Mouse (Mus musculus): ENCODE measurements around the gene Senp7. TPM values are rescaled to one million over a fixed set of nuclear protein-coding genes. Genes with fewer than 3 reads are reported as not detected.

Senp7 gene
- polyA plus RNA-seq, 1 experiment from 2014 or later, result 31.5 TPM

DNA sequence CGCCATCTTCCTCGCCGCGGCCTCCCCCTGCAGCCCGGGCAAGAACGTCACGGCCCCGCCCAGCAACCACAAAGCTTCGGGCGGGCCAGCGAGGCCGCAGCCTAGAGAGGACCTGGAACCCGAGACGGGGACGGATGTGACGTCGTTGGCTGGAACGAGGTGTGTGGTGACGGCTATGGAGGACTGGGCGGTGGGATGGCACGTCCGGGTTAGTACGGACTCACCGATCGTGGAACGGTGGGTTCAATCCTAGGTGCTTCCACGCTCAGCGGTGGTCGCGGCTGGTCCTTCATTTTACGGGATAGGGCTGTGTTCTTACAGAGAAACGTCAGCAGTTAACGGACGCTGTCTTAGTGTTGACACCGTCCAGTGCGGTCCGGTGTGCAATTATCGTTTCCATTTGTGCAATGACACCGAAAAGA, 18.5 kb upstream of the Senp7 start, which contains the start of gene Pcnp:
Gene Pcnp, minus strand, starts transcription at position 79 of the 422 bp plus-strand sequence.
- peak; percentile 99 for DNase-seq (ENCODE audit: low spot score)
- peak; percentile 99 for ATAC-seq (ENCODE audit: low read depth)
- WGBS, result under 1% methylated on average over 39 of the region's 39 CpGs
- no peaks in the 10 kb centered on the region for H3K9me3 ChIP-seq (ENCODE audit: control insufficient read depth, low read length)
- peaks cover 37% of the 10 kb centered on the region for H3K36me3 ChIP-seq (ENCODE audit: control insufficient read depth, insufficient read depth, low read length)
- peaks cover 17% of the 10 kb centered on the region for H3K4me1 ChIP-seq (ENCODE audit: control insufficient read depth, insufficient read depth, low read length)
- H3K4me2 ChIP-seq (ENCODE audit: low read depth, low read length), result peak within 1 kb of the TSS; percentile 80
- H3K27ac ChIP-seq (replicated peaks; ENCODE audit: low read depth, low read length), result peak within 1 kb of the TSS; percentile 94
- peak within 1 kb of the TSS; percentile 99 for H3K9ac ChIP-seq (ENCODE audit: low read depth, low read length)
- H3K27me3 ChIP-seq (replicated peaks; ENCODE audit: control insufficient read depth, insufficient read depth, low read length), result no peaks in the 10 kb centered on the region
- H3K4me3 ChIP-seq (ENCODE audit: low read depth, low read length), result peak within 1 kb of the TSS; percentile 94

DNA sequence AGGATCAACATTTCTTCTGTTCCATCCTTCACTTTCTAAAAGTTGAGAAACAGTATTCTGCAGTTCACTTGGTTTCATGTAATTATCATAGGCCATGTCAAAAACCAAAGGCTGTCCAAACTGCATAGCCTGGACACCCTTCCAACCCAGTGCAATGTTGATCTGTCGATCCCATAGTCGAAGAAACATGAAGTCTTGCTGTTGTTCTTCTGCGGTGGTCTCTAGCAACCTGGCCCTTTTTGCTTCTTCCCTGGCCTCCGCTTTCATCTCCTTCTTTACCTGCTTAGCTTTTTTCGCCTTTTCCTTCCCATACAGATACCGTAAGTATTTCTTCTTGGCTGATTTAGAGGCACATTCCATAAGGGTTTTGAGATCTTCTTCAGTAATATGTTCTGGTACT, 13.6 kb upstream of the Senp7 start:
- Histone ChIP-seq H3K27ac (replicated peaks; ENCODE audit: low read depth, low read length) (no peak overlapping the region), H3K4me1 (ENCODE audit: control insufficient read depth, insufficient read depth, low read length) (peaks cover 17% of the 10 kb centered on the region), H3K27me3 (replicated peaks; ENCODE audit: control insufficient read depth, insufficient read depth, low read length) (no peaks in the 10 kb centered on the region), H3K9me3 (ENCODE audit: control insufficient read depth, low read length) (no peaks in the 10 kb centered on the region), H3K36me3 (ENCODE audit: control insufficient read depth, insufficient read depth, low read length) (peaks cover 30% of the 10 kb centered on the region), H3K9ac (ENCODE audit: low read depth, low read length) (no peak overlapping the region), H3K4me2 (ENCODE audit: low read depth, low read length) (no peak overlapping the region), H3K4me3 (ENCODE audit: low read depth, low read length) (no peak overlapping the region)
- ATAC-seq (ENCODE audit: low read depth), result no peak
- DNase-seq (ENCODE audit: low spot score), result no peak
- WGBS, result 97% methylated on average over 6 of the region's 6 CpGs

DNA sequence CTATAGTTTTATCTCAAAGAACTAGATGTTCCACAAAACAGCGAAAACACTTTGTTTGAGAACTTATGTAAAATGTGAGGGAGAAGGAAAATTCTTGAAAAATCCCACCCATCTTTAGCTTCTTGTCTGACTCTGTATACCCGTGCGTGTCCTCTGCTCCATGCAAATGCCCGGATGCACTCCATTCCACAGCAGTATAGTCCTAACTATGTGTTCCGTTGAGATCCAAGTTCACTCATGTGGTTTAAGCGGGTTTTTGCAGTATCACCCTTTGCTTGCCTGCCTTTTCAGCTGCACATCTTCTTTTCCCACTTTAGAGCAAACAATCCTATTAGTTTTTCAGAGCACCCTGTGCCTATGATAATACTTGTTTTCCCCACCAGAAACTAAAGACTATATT, 11.6 kb upstream of the Senp7 start:
- Histone ChIP-seq H3K27ac (replicated peaks; ENCODE audit: low read depth, low read length) (no peak overlapping the region), H3K4me1 (ENCODE audit: control insufficient read depth, insufficient read depth, low read length) (peaks cover 9% of the 10 kb centered on the region), H3K9ac (ENCODE audit: low read depth, low read length) (peak overlapping the region; percentile 95), H3K4me2 (ENCODE audit: low read depth, low read length) (peak overlapping the region; percentile 80), H3K4me3 (ENCODE audit: low read depth, low read length) (peak overlapping the region; percentile 79), H3K9me3 (ENCODE audit: control insufficient read depth, low read length) (no peaks in the 10 kb centered on the region), H3K36me3 (ENCODE audit: control insufficient read depth, insufficient read depth, low read length) (peaks cover 30% of the 10 kb centered on the region), H3K27me3 (replicated peaks; ENCODE audit: control insufficient read depth, insufficient read depth, low read length) (no peaks in the 10 kb centered on the region)
- 56% methylated on average over 6 of the region's 6 CpGs for WGBS
- no peak for DNase-seq (ENCODE audit: low spot score)
- no peak for ATAC-seq (ENCODE audit: low read depth)

DNA sequence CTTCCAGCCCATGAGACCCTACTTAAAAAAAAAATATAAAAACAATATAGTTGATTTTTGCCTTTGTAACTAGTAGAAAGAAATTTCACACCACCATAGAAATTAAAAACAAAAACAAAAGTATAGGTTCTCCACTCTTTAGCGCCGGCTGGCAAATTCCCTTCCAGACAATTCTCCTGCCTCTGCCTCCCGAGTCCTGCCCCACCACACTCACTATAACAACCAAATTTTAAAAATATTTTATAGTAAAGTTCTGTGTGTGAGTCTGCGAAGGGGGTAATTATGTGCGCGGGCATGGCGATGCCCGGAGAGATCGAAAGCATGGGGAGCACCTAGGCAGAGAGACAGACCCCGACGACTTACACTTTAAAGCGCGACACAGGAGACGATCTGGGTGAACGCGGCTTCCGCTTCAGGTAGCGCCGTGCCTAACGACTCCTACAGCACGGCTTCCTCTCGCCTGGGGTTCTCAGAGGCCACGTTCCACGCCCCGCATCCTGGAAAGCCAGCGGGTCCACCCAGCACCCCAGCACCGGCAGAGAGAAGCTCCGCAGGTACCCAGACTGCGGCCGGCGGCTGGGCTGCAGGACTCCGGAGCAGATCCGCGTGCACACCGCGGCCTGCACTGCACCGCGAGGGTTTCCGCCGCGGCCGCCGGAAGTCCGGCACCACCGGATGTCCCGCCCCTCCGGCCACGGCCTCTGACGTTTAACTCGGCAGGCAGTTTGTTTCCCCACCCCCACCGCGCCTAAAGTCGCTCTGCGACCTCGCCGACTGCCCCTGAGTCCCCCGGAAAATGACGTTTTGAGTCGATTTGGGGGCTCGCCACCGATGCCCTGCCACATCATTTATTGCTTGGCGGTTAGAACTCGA, 10.8 kb upstream of the Senp7 start, which contains the start of gene Trmt10c:
Gene Trmt10c, minus strand, starts transcription at position 682 of the 873 bp plus-strand sequence.
- peaks cover 25% of the 10 kb centered on the region for H3K36me3 ChIP-seq (ENCODE audit: control insufficient read depth, insufficient read depth, low read length)
- peak within 1 kb of the TSS; percentile 80 for H3K4me2 ChIP-seq (ENCODE audit: low read depth, low read length)
- peak within 1 kb of the TSS; percentile 95 for H3K9ac ChIP-seq (ENCODE audit: low read depth, low read length)
- peaks cover 9% of the 10 kb centered on the region for H3K4me1 ChIP-seq (ENCODE audit: control insufficient read depth, insufficient read depth, low read length)
- no peaks in the 10 kb centered on the region for H3K27me3 ChIP-seq (replicated peaks; ENCODE audit: control insufficient read depth, insufficient read depth, low read length)
- no peaks in the 10 kb centered on the region for H3K9me3 ChIP-seq (ENCODE audit: control insufficient read depth, low read length)
- ATAC-seq (ENCODE audit: low read depth) (peak; percentile 100), DNase-seq (ENCODE audit: low spot score) (peak; percentile 95)
- WGBS, result under 1% methylated on average over 56 of the region's 63 CpGs
- peak within 1 kb of the TSS; percentile 79 for H3K4me3 ChIP-seq (ENCODE audit: low read depth, low read length)
- peak within 1 kb of the TSS; percentile 85 for H3K27ac ChIP-seq (replicated peaks; ENCODE audit: low read depth, low read length)

DNA sequence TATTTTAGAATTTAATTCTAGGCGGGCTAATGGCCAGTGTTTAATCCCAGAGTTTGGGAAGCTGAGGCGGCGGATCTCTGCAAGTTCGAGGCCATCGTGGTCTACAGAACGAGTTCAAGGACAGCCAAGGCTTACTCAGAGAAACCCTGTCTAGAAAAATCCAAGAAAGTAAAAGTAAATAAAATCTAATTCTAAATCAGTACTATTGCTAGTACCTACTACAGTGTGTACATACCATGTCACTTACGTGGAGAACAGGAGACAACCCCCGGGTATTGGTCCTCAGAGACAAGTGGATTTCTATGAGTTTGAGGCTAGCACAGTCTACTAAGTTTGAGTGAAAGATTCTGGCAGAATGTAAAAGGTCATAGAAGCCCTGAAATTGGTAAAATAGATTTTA, 10.0 kb upstream of the Senp7 start:
- no peaks in the 10 kb centered on the region for H3K27me3 ChIP-seq (replicated peaks; ENCODE audit: control insufficient read depth, insufficient read depth, low read length)
- H3K4me1 ChIP-seq (ENCODE audit: control insufficient read depth, insufficient read depth, low read length), result peaks cover 9% of the 10 kb centered on the region
- H3K4me3 ChIP-seq (ENCODE audit: low read depth, low read length), result peak overlapping the region; percentile 79
- H3K4me2 ChIP-seq (ENCODE audit: low read depth, low read length), result peak overlapping the region; percentile 80
- peak overlapping the region; percentile 85 for H3K27ac ChIP-seq (replicated peaks; ENCODE audit: low read depth, low read length)
- H3K36me3 ChIP-seq (ENCODE audit: control insufficient read depth, insufficient read depth, low read length), result peaks cover 18% of the 10 kb centered on the region
- no peak for DNase-seq (ENCODE audit: low spot score)
- no peak for ATAC-seq (ENCODE audit: low read depth)
- 32% methylated on average over 8 of the region's 8 CpGs for WGBS
- H3K9ac ChIP-seq (ENCODE audit: low read depth, low read length), result peak overlapping the region; percentile 95
- no peaks in the 10 kb centered on the region for H3K9me3 ChIP-seq (ENCODE audit: control insufficient read depth, low read length)

DNA sequence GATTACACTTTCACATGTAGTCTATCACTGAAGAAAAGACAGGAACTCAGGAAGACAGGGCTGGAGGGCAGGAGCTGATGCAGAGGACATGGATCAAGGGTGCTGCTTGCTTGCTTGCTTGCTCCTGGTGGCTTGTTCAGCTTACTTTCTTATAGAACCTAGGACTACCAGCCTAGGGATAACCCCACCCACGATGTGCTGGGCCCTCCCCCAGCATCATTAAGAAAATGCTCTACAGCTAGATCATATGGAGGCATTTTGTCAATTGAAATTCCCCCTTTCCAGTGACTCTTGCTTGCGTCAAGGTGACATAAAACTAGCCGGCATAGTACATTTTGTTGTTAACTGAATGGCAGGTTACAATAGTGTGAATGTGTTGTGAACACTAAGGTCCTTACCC, 7.8 kb downstream of the Senp7 start:
- H3K4me3 ChIP-seq (ENCODE audit: low read depth, low read length), result no peak overlapping the region
- no peaks in the 10 kb centered on the region for H3K9me3 ChIP-seq (ENCODE audit: control insufficient read depth, low read length)
- ATAC-seq (ENCODE audit: low read depth), result no peak
- no peak for DNase-seq (ENCODE audit: low spot score)
- no peaks in the 10 kb centered on the region for H3K36me3 ChIP-seq (ENCODE audit: control insufficient read depth, insufficient read depth, low read length)
- 73% methylated on average over 3 of the region's 3 CpGs for WGBS
- H3K4me1 ChIP-seq (ENCODE audit: control insufficient read depth, insufficient read depth, low read length), result no peaks in the 10 kb centered on the region
- H3K27me3 ChIP-seq (replicated peaks; ENCODE audit: control insufficient read depth, insufficient read depth, low read length), result no peaks in the 10 kb centered on the region
- H3K4me2 ChIP-seq (ENCODE audit: low read depth, low read length), result no peak overlapping the region
- no peak overlapping the region for H3K27ac ChIP-seq (replicated peaks; ENCODE audit: low read depth, low read length)
- H3K9ac ChIP-seq (ENCODE audit: low read depth, low read length), result no peak overlapping the region

DNA sequence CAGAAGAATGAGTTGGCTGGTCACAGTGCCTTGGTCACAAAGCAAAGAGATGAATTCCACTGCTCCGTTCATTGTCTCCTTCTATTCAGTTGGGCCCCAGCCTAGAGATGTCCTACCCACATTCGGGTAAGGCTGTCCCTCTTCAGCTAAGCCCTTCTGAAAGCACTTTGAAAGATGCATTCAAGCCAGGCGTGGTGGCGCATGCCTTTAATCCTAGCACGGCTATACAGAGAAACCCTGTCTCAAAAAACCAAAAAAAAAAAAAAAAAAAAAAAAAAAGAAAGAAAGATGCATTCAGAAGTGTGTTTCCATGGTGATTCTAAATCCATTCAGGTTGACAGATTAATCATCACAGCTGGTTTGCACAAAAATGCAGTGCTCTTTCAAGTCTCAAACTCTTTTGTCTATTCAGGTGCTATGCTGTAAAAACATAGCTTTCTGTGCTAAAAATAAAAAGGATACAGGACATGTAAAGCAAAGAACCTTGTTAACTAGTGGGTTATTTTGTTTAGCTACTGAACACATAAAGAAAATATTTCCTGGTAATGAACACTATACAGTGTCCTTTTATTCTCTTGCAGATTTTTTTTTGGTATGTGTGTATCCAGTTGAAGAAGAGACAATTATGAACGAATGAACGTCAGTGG, 8.9 kb downstream of the Senp7 start:
- H3K9me3 ChIP-seq (ENCODE audit: control insufficient read depth, low read length), result no peaks in the 10 kb centered on the region
- no peaks in the 10 kb centered on the region for H3K4me1 ChIP-seq (ENCODE audit: control insufficient read depth, insufficient read depth, low read length)
- no peak overlapping the region for H3K9ac ChIP-seq (ENCODE audit: low read depth, low read length)
- WGBS, result 58% methylated on average over 7 of the region's 7 CpGs
- H3K27me3 ChIP-seq (replicated peaks; ENCODE audit: control insufficient read depth, insufficient read depth, low read length), result no peaks in the 10 kb centered on the region
- DNase-seq (ENCODE audit: low spot score), result peak; percentile 20
- H3K4me3 ChIP-seq (ENCODE audit: low read depth, low read length), result no peak overlapping the region
- H3K4me2 ChIP-seq (ENCODE audit: low read depth, low read length), result no peak overlapping the region
- H3K27ac ChIP-seq (replicated peaks; ENCODE audit: low read depth, low read length), result no peak overlapping the region
- no peaks in the 10 kb centered on the region for H3K36me3 ChIP-seq (ENCODE audit: control insufficient read depth, insufficient read depth, low read length)
- peak; percentile 74; the same call in 1 of the 2 replicates for ATAC-seq (ENCODE audit: low read depth)

DNA sequence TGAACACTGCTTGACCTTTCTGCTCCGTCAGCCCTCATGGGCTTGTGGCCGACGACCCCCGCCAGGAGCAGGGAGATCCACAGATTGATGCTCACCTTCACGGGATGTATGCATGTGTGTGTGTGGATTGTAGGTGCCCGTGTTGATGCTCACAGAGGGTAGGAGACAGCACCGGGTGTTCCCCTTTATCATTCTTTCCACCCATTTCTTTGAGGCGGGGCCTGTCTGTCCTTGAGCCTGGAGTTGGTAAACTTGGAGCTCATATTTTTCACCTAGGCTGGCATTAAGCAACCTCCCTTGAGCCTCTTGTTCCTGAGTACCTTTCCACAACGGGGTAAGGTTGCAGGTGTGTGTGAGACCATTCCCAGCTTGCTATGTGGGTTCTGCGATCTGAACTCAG, 10.0 kb downstream of the Senp7 start:
- no peaks in the 10 kb centered on the region for H3K4me1 ChIP-seq (ENCODE audit: control insufficient read depth, insufficient read depth, low read length)
- H3K36me3 ChIP-seq (ENCODE audit: control insufficient read depth, insufficient read depth, low read length), result no peaks in the 10 kb centered on the region
- DNase-seq (ENCODE audit: low spot score) (no peak), ATAC-seq (ENCODE audit: low read depth) (no peak)
- no peak overlapping the region for H3K27ac ChIP-seq (replicated peaks; ENCODE audit: low read depth, low read length)
- 82% methylated on average over 10 of the region's 10 CpGs for WGBS
- H3K9me3 ChIP-seq (ENCODE audit: control insufficient read depth, low read length), result no peaks in the 10 kb centered on the region
- H3K4me3 ChIP-seq (ENCODE audit: low read depth, low read length), result no peak overlapping the region
- no peak overlapping the region for H3K9ac ChIP-seq (ENCODE audit: low read depth, low read length)
- H3K27me3 ChIP-seq (replicated peaks; ENCODE audit: control insufficient read depth, insufficient read depth, low read length), result no peaks in the 10 kb centered on the region
- no peak overlapping the region for H3K4me2 ChIP-seq (ENCODE audit: low read depth, low read length)

Data from embryonic facial prominence, embryonic 14.5 days (tissue).